Mouse (Mus musculus): ENCODE results near the gene Triap1. TPM values are rescaled to one million over a fixed set of nuclear protein-coding genes. Genes with fewer than 3 reads are reported as not detected.
"Not testable (repeated sequence)": the region's sequence is repeated elsewhere in the genome, so short reads cannot be mapped to it uniquely, and the experiment has no call there.

Gene Triap1
- 42.9 and 47.6 TPM in 2 replicates for polyA plus RNA-seq (2014; fragmentation: Nextera tagmentation; extraction: Ambion mirVana)

DNA sequence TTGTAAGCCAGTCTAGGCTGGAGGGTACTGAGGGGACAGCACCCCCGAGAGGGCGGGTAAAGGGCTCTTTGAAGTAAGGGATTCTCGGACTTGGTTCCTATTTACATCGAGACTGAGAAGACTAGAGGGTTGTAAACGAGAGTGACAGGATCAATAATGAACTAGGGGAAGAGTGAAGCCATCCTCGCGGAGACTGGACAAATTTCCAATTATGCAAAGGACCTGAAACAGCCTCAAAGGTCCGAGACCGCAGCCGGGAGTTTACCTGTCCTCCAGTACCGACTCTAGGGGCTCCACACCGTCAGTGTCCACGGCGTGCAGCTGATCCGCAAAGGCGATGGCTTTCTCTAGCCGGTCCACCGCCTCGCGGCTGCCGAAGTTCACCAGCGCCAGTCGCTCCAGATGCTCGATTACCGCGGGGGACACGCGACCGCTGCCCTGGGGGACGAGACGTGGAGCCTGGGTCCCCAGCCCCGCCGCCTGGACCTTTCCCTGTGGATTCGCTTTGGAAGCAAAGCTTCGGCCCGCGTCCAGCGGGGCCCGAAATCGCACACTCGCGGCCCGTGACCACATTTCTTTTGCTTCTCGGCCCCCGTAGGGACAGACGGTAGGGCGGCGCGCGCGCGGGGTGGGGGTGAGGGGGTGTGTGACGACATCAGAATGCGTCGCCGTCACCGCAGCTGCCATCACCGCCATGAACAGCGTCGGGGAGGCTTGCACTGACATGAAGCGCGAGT, at the start of gene Triap1, which contains the start of gene Gatc:
Triap1 (plus strand) TSS at position 649 of the 737 bp plus-strand sequence.
Gatc (minus strand) TSS at position 602 of the 737 bp plus-strand sequence.
- H3K4me2 ChIP-seq (ENCODE audit: low read length): peak within 1 kb of the TSS; percentile 87
- WGBS: under 1% methylated on average over 62 of the region's 62 CpGs
- peak; percentile 87 for ATAC-seq (ENCODE audit: insufficient number of reproducible peaks, insufficient read depth, low FRiP score, low read depth)
- peak within 1 kb of the TSS; percentile 92 for H3K9ac ChIP-seq (ENCODE audit: low read length)
- peak within 1 kb of the TSS; percentile 76 to 81 for H3K27ac ChIP-seq (replicated peaks in 1 of 2; ENCODE audit: control insufficient read depth in 1 of 2, insufficient read depth in 1 of 2, low read depth in 2 of 2, low read length in 2 of 2)
- no peaks in the 10 kb centered on the region for H3K27me3 ChIP-seq (ENCODE audit: control insufficient read depth, insufficient read depth, low read length)
- H3K4me3 ChIP-seq (ENCODE audit: control insufficient read depth in 1 of 2, insufficient read depth in 1 of 2, low read depth in 1 of 2, low read length in 2 of 2): peak within 1 kb of the TSS; percentile 91 to 94
- H3K9me3 ChIP-seq (ENCODE audit: control insufficient read depth, low read length): no peaks in the 10 kb centered on the region
- peaks cover 45% of the 10 kb centered on the region for H3K36me3 ChIP-seq (ENCODE audit: control insufficient read depth, insufficient read depth, low read length)
- peaks cover 2 to 16% of the 10 kb centered on the region in 2 experiments for H3K4me1 ChIP-seq (ENCODE audit: control insufficient read depth in 2 of 2, insufficient read depth in 2 of 2, low read length in 2 of 2)

DNA sequence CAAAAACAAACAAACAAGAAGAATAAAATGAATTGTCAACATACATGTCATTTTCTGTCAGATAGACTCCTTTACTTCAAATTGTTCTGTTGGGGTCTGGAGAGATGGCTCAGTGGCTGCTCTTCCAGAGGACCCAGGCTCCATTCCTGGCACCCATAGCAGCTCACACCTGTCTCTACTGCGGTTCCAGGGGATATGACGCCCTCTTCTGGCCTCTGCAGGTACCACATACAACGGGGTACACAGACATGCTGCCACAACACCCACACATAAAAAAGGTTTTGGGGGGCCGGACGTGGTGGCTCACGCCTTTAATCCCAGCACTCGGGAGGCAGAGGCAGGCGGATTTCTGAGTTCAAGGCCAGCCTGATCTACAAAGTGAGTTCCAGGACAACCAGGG, 46.9 kb upstream of the Triap1 start:
- no peaks in the 10 kb centered on the region for H3K27me3 ChIP-seq (ENCODE audit: control insufficient read depth, insufficient read depth, low read length)
- peaks cover 4 to 10% of the 10 kb centered on the region in 2 experiments for H3K4me1 ChIP-seq (ENCODE audit: control insufficient read depth in 2 of 2, insufficient read depth in 2 of 2, low read length in 2 of 2)
- no peak overlapping the region for H3K4me2 ChIP-seq (ENCODE audit: low read length)
- peaks cover 83% of the 10 kb centered on the region for H3K36me3 ChIP-seq (ENCODE audit: control insufficient read depth, insufficient read depth, low read length)
- no peak overlapping the region for H3K27ac ChIP-seq (replicated peaks in 1 of 2; ENCODE audit: control insufficient read depth in 1 of 2, insufficient read depth in 1 of 2, low read depth in 2 of 2, low read length in 2 of 2)
- no peak for ATAC-seq (ENCODE audit: insufficient number of reproducible peaks, insufficient read depth, low FRiP score, low read depth)
- no peak overlapping the region for H3K9ac ChIP-seq (ENCODE audit: low read length)
- 87% methylated on average over 8 of the region's 8 CpGs for WGBS
- no peaks in the 10 kb centered on the region for H3K9me3 ChIP-seq (ENCODE audit: control insufficient read depth, low read length)
- H3K4me3 ChIP-seq (ENCODE audit: control insufficient read depth in 1 of 2, insufficient read depth in 1 of 2, low read depth in 1 of 2, low read length in 2 of 2): no peak overlapping the region

DNA sequence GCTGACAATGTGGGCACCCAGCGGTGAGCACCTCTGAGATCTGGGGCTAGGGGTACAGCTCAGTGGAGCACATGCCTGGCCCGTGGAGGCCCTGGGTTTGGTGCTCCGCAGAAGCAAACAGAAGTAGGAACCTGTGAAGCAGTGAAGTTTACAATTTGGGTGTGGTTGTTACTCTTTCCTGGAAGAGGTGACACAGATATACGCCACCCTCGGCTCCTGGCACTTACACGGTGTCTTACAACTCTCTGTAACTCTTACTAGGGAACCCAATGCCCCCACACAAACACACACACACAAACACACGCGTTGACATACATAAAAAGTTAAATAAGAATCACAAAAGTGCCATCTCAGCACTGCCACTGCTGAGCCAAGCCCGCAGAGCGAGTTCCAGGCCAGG, 44.7 kb upstream of the Triap1 start:
- H3K9me3 ChIP-seq (ENCODE audit: control insufficient read depth, low read length): no peaks in the 10 kb centered on the region
- WGBS: 79% methylated on average over 10 of the region's 10 CpGs
- no peak overlapping the region for H3K9ac ChIP-seq (ENCODE audit: low read length)
- peaks cover 70% of the 10 kb centered on the region for H3K36me3 ChIP-seq (ENCODE audit: control insufficient read depth, insufficient read depth, low read length)
- H3K27ac ChIP-seq (replicated peaks in 1 of 2; ENCODE audit: control insufficient read depth in 1 of 2, insufficient read depth in 1 of 2, low read depth in 2 of 2, low read length in 2 of 2): peak overlapping the region in 1 of 2 experiments; percentile 9; a peak in 1 of 4 replicates
- H3K4me2 ChIP-seq (ENCODE audit: low read length): no peak overlapping the region
- no peak overlapping the region for H3K4me3 ChIP-seq (ENCODE audit: control insufficient read depth in 1 of 2, insufficient read depth in 1 of 2, low read depth in 1 of 2, low read length in 2 of 2)
- H3K27me3 ChIP-seq (ENCODE audit: control insufficient read depth, insufficient read depth, low read length): no peaks in the 10 kb centered on the region
- H3K4me1 ChIP-seq (ENCODE audit: control insufficient read depth in 2 of 2, insufficient read depth in 2 of 2, low read length in 2 of 2): peaks cover 4 to 18% of the 10 kb centered on the region in 2 experiments
- no peak for ATAC-seq (ENCODE audit: insufficient number of reproducible peaks, insufficient read depth, low FRiP score, low read depth)

DNA sequence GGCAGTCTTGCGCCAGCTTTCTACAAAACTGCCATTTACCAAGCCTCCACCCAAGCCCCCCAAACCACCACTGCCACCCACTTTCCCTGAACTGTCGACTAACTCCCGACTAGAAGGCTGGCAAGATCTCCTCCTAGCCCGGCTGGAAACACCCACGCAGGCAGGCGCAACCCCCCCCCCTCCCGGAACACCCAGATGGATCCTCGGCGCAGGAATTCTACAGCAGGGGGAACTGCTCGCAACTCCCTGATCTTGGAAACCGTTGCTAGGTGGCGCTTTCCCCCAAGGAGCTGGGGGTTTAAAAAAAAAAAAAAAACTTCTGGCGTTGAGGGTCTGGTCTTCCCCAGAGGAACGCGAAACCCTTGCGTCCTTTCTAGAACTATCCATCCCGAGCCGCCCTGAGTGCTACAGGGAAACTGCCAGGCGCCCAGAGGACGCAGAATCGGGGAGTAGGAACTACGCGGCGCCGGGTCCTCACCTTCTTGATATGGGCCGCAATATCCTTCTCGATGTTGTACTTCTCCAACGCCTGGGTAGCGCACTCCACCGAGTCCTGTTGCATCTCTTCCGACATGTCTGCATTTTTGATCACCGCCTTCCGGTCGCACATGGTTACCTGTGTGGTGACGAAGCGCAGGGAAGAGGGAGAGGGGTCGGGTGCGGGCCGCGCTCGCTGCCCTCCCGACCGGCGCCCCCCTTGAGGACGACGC, 40.8 kb upstream of the Triap1 start:
- Histone ChIP-seq H3K4me3 (ENCODE audit: control insufficient read depth in 1 of 2, insufficient read depth in 1 of 2, low read depth in 1 of 2, low read length in 2 of 2) (peak overlapping the region; percentile 82 to 97), H3K9ac (ENCODE audit: low read length) (peak overlapping the region; percentile 89), H3K36me3 (ENCODE audit: control insufficient read depth, insufficient read depth, low read length) (peaks cover 45% of the 10 kb centered on the region), H3K27ac (replicated peaks in 1 of 2; ENCODE audit: control insufficient read depth in 1 of 2, insufficient read depth in 1 of 2, low read depth in 2 of 2, low read length in 2 of 2) (peak overlapping the region; percentile 74 to 89), H3K27me3 (ENCODE audit: control insufficient read depth, insufficient read depth, low read length) (no peaks in the 10 kb centered on the region), H3K4me1 (ENCODE audit: control insufficient read depth in 2 of 2, insufficient read depth in 2 of 2, low read length in 2 of 2) (peaks cover 4 to 24% of the 10 kb centered on the region in 2 experiments), H3K9me3 (ENCODE audit: control insufficient read depth, low read length) (no peaks in the 10 kb centered on the region), H3K4me2 (ENCODE audit: low read length) (peak overlapping the region; percentile 83)
- 1% methylated on average over 46 of the region's 46 CpGs for WGBS
- ATAC-seq (ENCODE audit: insufficient number of reproducible peaks, insufficient read depth, low FRiP score, low read depth): no peak; the same call in 1 of the 2 replicates

DNA sequence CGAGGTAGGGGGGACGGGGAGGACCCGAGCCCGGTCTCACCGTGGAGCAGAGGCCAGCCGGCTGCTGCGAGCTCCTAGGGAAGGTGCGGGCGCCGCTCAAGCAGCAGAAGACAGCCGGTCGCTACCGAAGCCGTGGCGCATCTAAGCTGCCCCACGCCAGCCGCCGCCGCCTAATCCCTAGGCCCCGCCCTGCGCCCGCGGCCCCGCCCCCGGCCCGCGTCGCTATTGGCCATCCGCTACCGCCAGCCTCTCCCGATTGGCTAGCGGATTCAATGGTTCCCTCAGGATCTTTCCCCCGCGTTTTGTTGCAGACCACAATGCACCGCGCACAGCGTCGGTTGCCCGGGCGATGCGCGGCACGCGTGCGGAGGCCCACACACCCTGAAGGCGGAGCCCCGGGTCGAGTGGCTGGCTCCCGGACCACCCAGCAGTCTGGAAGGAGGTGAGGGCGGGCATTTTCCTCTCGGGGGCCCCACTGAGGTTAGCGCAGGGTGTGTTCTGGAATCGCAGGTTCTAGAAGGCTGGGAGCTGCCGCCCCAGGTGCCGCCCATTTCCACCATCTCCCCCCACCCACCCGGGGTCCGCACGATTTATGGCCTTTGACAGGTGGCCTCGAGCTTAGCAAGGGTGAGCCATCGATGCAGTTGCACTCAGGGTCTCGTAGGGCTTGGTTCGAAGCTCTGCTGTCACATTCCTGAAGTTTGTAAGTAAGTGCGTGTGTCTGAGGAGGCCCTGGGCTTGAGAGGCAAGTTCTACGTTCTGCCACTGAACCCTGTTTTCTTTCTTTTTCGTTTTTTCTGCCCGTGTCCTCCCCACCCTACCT, 40.0 kb upstream of the Triap1 start, which contains the start of gene Dynll1:
Dynll1 (minus strand) TSS at position 208 of the 823 bp plus-strand sequence.
- H3K9me3 ChIP-seq (ENCODE audit: control insufficient read depth, low read length): no peaks in the 10 kb centered on the region
- no peaks in the 10 kb centered on the region for H3K27me3 ChIP-seq (ENCODE audit: control insufficient read depth, insufficient read depth, low read length)
- peak; percentile 99 for ATAC-seq (ENCODE audit: insufficient number of reproducible peaks, insufficient read depth, low FRiP score, low read depth)
- peak within 1 kb of the TSS; percentile 83 for H3K4me2 ChIP-seq (ENCODE audit: low read length)
- peak within 1 kb of the TSS; percentile 74 to 89 for H3K27ac ChIP-seq (replicated peaks in 1 of 2; ENCODE audit: control insufficient read depth in 1 of 2, insufficient read depth in 1 of 2, low read depth in 2 of 2, low read length in 2 of 2)
- under 1% methylated on average over 62 of the region's 66 CpGs for WGBS
- H3K36me3 ChIP-seq (ENCODE audit: control insufficient read depth, insufficient read depth, low read length): peaks cover 37% of the 10 kb centered on the region
- H3K9ac ChIP-seq (ENCODE audit: low read length): peak within 1 kb of the TSS; percentile 89
- H3K4me3 ChIP-seq (ENCODE audit: control insufficient read depth in 1 of 2, insufficient read depth in 1 of 2, low read depth in 1 of 2, low read length in 2 of 2): peak within 1 kb of the TSS; percentile 82 to 97
- H3K4me1 ChIP-seq (ENCODE audit: control insufficient read depth in 2 of 2, insufficient read depth in 2 of 2, low read length in 2 of 2): peaks cover 4 to 24% of the 10 kb centered on the region in 2 experiments

DNA sequence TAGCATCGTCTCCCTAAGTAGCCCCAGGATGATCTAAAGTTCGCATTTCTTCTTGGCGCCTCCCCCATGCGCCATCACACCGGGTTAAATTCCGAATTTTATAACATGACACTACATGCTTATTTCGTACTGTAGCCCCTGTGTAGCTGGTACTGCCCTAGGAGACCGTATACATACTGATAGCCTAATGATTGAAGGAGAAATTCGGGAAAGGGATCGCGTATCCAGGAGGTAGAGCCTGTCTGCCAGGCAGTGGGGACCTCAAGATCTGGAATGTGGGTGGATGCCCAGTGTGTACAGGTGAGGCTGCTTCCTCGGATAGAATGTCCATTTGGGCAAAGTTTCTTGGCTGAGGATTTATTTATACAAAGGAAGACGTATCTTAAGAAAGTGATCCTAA, 39.4 kb upstream of the Triap1 start:
- H3K27ac ChIP-seq (replicated peaks in 1 of 2; ENCODE audit: control insufficient read depth in 1 of 2, insufficient read depth in 1 of 2, low read depth in 2 of 2, low read length in 2 of 2): peak overlapping the region; percentile 6 to 65
- peaks cover 31% of the 10 kb centered on the region for H3K36me3 ChIP-seq (ENCODE audit: control insufficient read depth, insufficient read depth, low read length)
- 31% methylated on average over 13 of the region's 13 CpGs for WGBS
- no peaks in the 10 kb centered on the region for H3K9me3 ChIP-seq (ENCODE audit: control insufficient read depth, low read length)
- ATAC-seq (ENCODE audit: insufficient number of reproducible peaks, insufficient read depth, low FRiP score, low read depth): no peak
- peaks cover 4 to 24% of the 10 kb centered on the region in 2 experiments for H3K4me1 ChIP-seq (ENCODE audit: control insufficient read depth in 2 of 2, insufficient read depth in 2 of 2, low read length in 2 of 2)
- no peaks in the 10 kb centered on the region for H3K27me3 ChIP-seq (ENCODE audit: control insufficient read depth, insufficient read depth, low read length)
- H3K4me2 ChIP-seq (ENCODE audit: low read length): peak overlapping the region; percentile 83
- H3K9ac ChIP-seq (ENCODE audit: low read length): peak overlapping the region; percentile 79
- peak overlapping the region; percentile 47 to 82 for H3K4me3 ChIP-seq (ENCODE audit: control insufficient read depth in 1 of 2, insufficient read depth in 1 of 2, low read depth in 1 of 2, low read length in 2 of 2)

DNA sequence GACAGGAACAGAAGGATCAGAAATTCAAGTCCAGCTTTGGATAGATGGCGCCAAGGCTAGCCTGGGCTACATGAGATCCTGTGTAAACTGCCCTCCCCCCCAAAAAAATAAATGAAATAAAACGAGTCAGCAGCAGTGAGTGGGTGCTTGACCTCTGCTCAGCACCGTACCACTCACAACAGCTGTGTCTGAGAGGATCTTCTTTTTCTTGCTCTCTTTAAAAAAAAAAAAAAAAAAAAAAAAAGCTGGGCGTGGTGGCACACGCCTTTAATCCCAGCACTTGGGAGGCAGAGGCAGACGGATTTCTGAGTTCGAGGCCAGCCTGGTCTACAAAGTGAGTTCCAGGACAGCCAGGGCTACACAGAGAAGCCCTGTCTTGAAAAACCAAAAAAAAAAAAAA, 38.8 kb upstream of the Triap1 start:
- WGBS: 83% methylated on average over 3 of the region's 7 CpGs
- Histone ChIP-seq H3K9ac (ENCODE audit: low read length) (peak overlapping the region; percentile 79; the same call in 1 of the 2 replicates), H3K4me1 (ENCODE audit: control insufficient read depth in 2 of 2, insufficient read depth in 2 of 2, low read length in 2 of 2) (peaks cover 4 to 24% of the 10 kb centered on the region in 2 experiments), H3K36me3 (ENCODE audit: control insufficient read depth, insufficient read depth, low read length) (peaks cover 25% of the 10 kb centered on the region)
- not testable (repeated sequence) for ATAC-seq (ENCODE audit: insufficient number of reproducible peaks, insufficient read depth, low FRiP score, low read depth); H3K9me3 ChIP-seq (ENCODE audit: control insufficient read depth, low read length); H3K27me3 ChIP-seq (ENCODE audit: control insufficient read depth, insufficient read depth, low read length); H3K27ac ChIP-seq (replicated peaks in 1 of 2; ENCODE audit: control insufficient read depth in 1 of 2, insufficient read depth in 1 of 2, low read depth in 2 of 2, low read length in 2 of 2); H3K4me2 ChIP-seq (ENCODE audit: low read length); H3K4me3 ChIP-seq (ENCODE audit: control insufficient read depth in 1 of 2, insufficient read depth in 1 of 2, low read depth in 1 of 2, low read length in 2 of 2)
